Mouse (Mus musculus) hindbrain, embryonic 10.5 days (tissue): ENCODE data around the gene Ccn6. TPM values are rescaled to one million over a fixed set of nuclear protein-coding genes. Genes with fewer than 3 reads are reported as not detected.

ENCODE experiments used
- polyA plus RNA-seq: library from polyadenylated mRNA; unstranded; fragments of >200 nt; fragmentation: Nextera tagmentation; extraction: Ambion mirVana; gene quantifications from 2 replicates; pipeline ENCODE4 v1.2.1, GENCODE M21; 2016

Ccn6 gene
- polyA plus RNA-seq, 1 experiment from 2014 or later = 0.24 TPM

Other genes starting within 250 kb of the Ccn6 start
- 15.0 and 17.5 TPM in 2 replicates for gene Lama4, start 198.3 kb downstream of the Ccn6 start, polyA plus RNA-seq
- 12.6 and 18.0 TPM in 2 replicates for gene Fam229b, start 29.9 kb downstream of the Ccn6 start, polyA plus RNA-seq
- 22.0 and 27.1 TPM in 2 replicates for gene Tube1, start 29.8 kb downstream of the Ccn6 start, polyA plus RNA-seq
- 30.6 and 34.1 TPM in 2 replicates for gene Fyn, start 205.1 kb upstream of the Ccn6 start, polyA plus RNA-seq